Mouse (Mus musculus) heart, postnatal 25 days (tissue): ENCODE data around the gene Ppm1h. TPM values are rescaled to one million over a fixed set of nuclear protein-coding genes. Genes with fewer than 3 reads are reported as not detected.

Experiments used
- DNase-seq: peaks from one replicate; pipeline ENCODE4 v3.0.0; 2022; ENCODE audit warnings: low spot score
- intact Hi-C: fragments of 180-260 bp; cut with DNase I; formaldehyde crosslinking; loops from one replicate; pipeline ENCODE4 v1.15.1; 2025
- total RNA-seq, 2 experiments: library from RNA; stranded (reverse); gene quantifications; 2 replicates each; pipeline ENCODE4 v1.2.3; 2021

Ppm1h gene
- total RNA-seq, 2 experiments from 2014 or later = 6.8 to 7.3 TPM

GRCm38 (mm10) chr10:122696335-122696734 is 17.8 kb downstream of the Ppm1h start:
- intact Hi-C loops = no loop called here

GRCm38 (mm10) chr10:122698347-122698746 is 19.8 kb downstream of the Ppm1h start:
- intact Hi-C loops = no loop called here
- DNase-seq = no peak

More at GRCm38 (mm10) chr10:122696335-122696734, 17.8 kb downstream of the Ppm1h start:
- DNase-seq = no peak

GRCm38 (mm10) chr10:122704901-122705300 is 26.3 kb downstream of the Ppm1h start:
- DNase-seq = no peak
- intact Hi-C loops = no loop called here

- no peak for DNase-seq
- intact Hi-C loops = no loop called here
Measured at GRCm38 (mm10) chr10:122705457-122705856, 26.9 kb downstream of the Ppm1h start.

- intact Hi-C loops = no loop called here
- no peak for DNase-seq
Measured at GRCm38 (mm10) chr10:122711381-122711811, 32.8 kb downstream of the Ppm1h start.

GRCm38 (mm10) chr10:122712307-122712706 is 33.7 kb downstream of the Ppm1h start:
- intact Hi-C loops = no loop called here
- DNase-seq = no peak

- intact Hi-C loops = no loop called here
- no peak for DNase-seq
Measured at GRCm38 (mm10) chr10:122715856-122716255, 37.3 kb downstream of the Ppm1h start.

- DNase-seq = no peak
- intact Hi-C loops = no loop called here
Measured at GRCm38 (mm10) chr10:122716286-122716685, 37.7 kb downstream of the Ppm1h start.

- DNase-seq = no peak
- intact Hi-C loops = no loop called here
Measured at GRCm38 (mm10) chr10:122716739-122717474, 38.3 kb downstream of the Ppm1h start.

- DNase-seq = no peak
- intact Hi-C loops = no loop called here
Measured at GRCm38 (mm10) chr10:122717754-122718415, 39.3 kb downstream of the Ppm1h start.

GRCm38 (mm10) chr10:122718951-122719350 is 40.4 kb downstream of the Ppm1h start:
- no peak for DNase-seq
- intact Hi-C loops = no loop called here

GRCm38 (mm10) chr10:122722111-122722510 is 43.5 kb downstream of the Ppm1h start:
- intact Hi-C loops = no loop called here
- no peak for DNase-seq

- no peak for DNase-seq
- intact Hi-C loops = no loop called here
Measured at GRCm38 (mm10) chr10:122724692-122725091, 46.1 kb downstream of the Ppm1h start.

GRCm38 (mm10) chr10:122727228-122727627 is 48.7 kb downstream of the Ppm1h start:
- no peak for DNase-seq
- intact Hi-C loops = no loop called here

GRCm38 (mm10) chr10:122728172-122728571 is 49.6 kb downstream of the Ppm1h start:
- no peak for DNase-seq
- intact Hi-C loops = no loop called here

GRCm38 (mm10) chr10:122732146-122732545 is 53.6 kb downstream of the Ppm1h start:
- no peak for DNase-seq
- intact Hi-C loops = no loop called here

- DNase-seq = no peak
- intact Hi-C loops = no loop called here
Measured at GRCm38 (mm10) chr10:122734521-122734920, 56.0 kb downstream of the Ppm1h start.

GRCm38 (mm10) chr10:122735284-122735784 is 56.8 kb downstream of the Ppm1h start:
- intact Hi-C loops = no loop called here
- DNase-seq = no peak

- intact Hi-C loops = no loop called here
- DNase-seq = no peak
Measured at GRCm38 (mm10) chr10:122736835-122737234, 58.3 kb downstream of the Ppm1h start.

GRCm38 (mm10) chr10:122738526-122738925 is 60.0 kb downstream of the Ppm1h start:
- intact Hi-C loops = no loop called here
- DNase-seq = no peak

- intact Hi-C loops = no loop called here
- no peak for DNase-seq
Measured at GRCm38 (mm10) chr10:122739037-122739436, 60.5 kb downstream of the Ppm1h start.
